Mouse (Mus musculus) right cerebral cortex, postnatal 25 days (tissue): ENCODE data around the gene Ltbp2.

Experiments used
- DNase-seq: peaks from one replicate; pipeline ENCODE4 v3.0.0; 2022

Ltbp2 gene

DNA sequence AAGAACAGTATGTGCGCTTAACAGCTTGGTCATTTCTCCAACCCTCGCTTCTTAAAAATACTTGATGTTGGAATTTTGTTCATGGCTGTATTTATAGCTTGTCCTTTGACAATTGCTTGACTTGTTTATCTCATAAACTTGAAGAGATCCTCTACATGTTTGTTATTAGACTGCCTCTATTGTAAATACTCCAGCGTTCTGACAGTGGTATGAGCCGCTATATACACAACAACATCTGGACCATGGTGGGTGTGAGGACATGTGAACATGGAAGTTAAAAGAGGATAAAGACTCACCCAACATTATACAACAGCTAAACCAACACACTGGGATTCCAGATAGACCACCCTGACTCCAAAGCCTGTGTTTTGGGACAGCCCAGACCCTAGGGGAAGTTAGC, 41.6 kb downstream of the Ltbp2 start:
- no peak for DNase-seq

DNA sequence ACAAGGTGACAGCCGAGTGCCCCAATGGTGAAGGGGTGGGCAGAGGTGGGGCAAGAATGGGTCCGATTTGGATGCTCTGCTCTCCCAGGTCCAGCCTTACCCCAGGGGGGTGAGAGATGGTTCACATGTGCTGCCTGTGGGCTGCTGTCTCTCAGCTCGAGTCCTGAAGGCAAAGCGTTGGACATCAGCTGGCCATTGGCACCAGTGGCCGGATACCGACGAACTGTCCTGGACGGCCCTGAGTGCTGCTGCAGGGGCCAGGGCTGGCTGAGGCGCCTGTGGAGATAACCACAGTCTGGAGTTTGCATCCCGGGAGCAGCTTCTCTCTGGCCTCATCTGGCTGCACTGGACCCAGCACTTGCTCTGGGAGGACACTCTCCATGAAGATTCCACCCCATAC, 44.7 kb downstream of the Ltbp2 start:
- no peak for DNase-seq

- DNase-seq: no peak
Measured at GRCm38 (mm10) chr12:84831141-84831540, 45.2 kb downstream of the Ltbp2 start.

DNA sequence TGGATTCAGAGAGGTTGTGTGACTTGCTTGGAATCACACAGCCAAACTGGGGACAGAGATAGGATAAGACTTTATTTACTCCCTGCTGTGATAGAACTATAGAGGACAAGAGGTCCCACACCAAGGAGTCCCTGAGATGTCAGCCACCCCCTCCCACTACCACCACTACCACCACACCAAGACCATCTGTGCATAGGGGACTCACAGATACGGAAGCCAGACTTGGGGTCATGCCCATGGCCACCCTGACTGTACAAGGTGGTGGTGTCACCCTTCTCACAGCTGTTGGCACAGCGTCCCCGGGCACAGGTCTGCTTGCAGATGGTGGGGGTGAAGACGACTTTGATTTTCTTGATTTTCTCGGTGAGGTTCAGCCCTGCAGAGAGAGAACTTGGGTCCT, 45.9 kb downstream of the Ltbp2 start:
- no peak for DNase-seq

DNA sequence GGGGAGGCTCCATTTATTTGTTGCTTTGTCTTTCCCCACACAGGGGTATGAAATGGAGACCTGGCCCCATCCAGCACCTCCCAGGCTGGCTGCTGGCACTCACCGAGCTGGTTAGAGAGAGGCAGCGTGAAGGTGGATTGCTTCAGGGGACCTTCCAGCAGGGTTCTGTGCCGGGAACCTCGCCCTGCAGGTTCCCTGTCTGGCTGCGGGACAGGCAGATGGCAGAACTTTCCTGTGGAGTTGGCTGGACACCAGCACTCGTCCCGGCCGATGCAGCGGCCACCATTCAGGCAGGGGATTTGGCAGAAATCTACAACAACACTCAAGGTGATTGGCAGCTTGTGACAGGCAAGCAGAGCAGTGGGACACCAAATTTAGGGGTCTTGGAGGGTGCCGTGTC, 46.4 kb downstream of the Ltbp2 start:
- DNase-seq: no peak

- DNase-seq: no peak
Measured at GRCm38 (mm10) chr12:84829109-84829724, 47.1 kb downstream of the Ltbp2 start.

- no peak for DNase-seq
Measured at GRCm38 (mm10) chr12:84827384-84827933, 48.9 kb downstream of the Ltbp2 start.

GRCm38 (mm10) chr12:84824203-84824602, 52.1 kb downstream of the Ltbp2 start:
- no peak for DNase-seq

- no peak for DNase-seq
Measured at GRCm38 (mm10) chr12:84823601-84824000, 52.7 kb downstream of the Ltbp2 start.

DNA sequence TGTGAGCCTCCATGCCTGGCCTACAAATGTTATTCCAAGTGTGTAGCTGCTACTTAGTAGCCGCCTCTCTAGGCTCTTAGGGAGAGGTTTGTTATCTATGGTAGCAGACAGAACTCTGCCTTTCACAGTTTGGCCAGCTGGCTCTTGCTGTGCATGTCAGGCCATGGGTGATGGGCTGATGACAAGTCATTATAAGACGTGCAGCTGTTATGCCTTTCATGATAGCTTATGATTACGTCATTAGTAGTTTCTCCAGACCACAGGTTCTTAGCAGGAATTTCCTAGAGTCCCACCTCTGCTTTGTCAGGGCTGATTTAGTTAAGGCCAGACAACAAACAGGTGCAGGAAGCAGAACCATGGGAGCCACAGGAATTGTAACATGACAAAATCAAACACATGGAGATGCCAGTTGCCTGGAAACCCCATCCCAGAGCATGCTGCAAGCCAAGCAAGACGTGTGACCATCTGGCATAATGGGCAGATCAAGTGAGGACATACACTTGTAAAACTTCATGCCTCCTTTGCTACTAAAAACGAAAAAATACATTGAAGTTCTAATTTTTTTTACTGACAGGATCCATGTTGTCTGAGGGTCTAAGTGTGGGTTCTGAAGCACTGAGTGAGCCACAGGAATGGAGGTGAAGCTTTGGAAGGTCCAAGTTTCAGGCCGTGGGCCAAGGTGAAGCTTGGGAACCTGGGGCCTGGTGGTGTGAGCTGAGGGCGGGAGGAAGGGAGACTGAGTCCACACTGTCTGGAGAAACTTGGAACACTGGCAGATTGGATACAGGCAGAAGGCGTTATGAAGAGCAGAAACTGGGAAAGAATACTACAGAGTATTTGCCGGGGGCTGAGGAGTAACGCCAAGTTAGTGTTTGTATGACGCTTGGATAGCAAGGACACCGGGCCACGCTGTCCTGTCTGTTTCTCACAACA, 56.8 kb downstream of the Ltbp2 start:
- peak; percentile 29 for DNase-seq

- no peak for DNase-seq
Measured at GRCm38 (mm10) chr12:84818496-84818895, 57.8 kb downstream of the Ltbp2 start.

- DNase-seq: no peak
Measured at GRCm38 (mm10) chr12:84814663-84815325, 61.5 kb downstream of the Ltbp2 start.

DNA sequence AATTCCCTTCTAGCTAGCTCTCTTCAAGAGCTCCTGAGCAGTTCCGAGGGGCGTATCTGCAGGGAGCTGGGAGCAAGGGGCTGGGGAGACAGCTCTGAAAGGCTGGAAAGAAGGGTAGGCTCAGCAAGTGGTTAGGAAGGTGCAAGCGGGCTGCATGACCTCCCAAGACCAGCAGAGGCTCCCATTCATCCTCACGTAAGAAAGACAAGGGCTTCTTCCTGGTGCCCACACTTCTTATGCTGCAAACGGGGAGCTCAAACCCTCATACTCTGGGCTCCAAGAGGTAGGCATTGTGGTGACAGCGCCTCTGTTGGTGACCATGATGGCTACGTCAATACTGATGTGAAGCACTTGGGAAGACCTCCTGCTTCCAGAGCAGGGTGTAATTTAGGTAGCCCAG, 62.6 kb downstream of the Ltbp2 start:
- DNase-seq: no peak

GRCm38 (mm10) chr12:84812004-84812403, 64.3 kb downstream of the Ltbp2 start:
- no peak for DNase-seq

DNA sequence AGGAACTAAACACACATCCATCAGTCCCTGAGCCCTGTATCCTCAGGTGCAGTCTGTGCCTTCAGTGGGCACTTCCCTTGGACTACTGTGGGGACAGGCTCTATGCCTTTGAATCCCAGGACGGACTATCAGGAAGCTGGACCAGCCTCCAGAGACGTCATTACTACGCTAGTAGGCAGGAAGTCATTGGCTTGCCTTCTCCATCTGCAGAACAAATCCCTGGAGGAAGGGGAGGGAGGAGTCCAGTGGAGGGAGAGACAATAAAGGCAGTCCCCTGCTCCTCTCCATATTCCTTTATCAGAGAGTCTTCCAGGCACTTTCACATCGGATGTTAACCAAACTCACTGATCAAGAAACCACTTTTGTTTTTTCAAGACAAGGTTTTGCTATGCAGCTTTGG, 64.8 kb downstream of the Ltbp2 start:
- no peak for DNase-seq

- DNase-seq: no peak
Measured at GRCm38 (mm10) chr12:84810810-84811209, 65.5 kb downstream of the Ltbp2 start.

DNA sequence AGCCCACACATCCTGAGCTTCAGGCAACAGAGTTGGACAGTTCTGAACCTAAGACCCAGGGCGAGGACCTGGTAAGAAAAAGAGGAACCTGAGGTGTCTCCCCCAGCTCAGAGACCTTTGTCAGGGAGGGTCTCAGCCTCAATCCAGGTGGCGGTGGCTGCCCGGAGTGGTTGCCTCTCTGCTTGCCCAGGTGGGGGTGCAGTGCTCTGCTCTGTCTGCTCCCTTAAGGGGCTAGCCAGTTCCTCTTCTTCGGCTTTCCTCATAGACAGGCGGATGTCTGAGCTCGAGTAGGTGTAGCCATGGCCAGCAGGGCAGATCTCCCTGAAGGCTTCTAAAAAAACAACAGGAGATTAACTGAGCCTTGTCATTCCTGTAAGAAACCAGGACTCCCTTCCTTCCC, 67.3 kb downstream of the Ltbp2 start:
- DNase-seq: no peak

DNA sequence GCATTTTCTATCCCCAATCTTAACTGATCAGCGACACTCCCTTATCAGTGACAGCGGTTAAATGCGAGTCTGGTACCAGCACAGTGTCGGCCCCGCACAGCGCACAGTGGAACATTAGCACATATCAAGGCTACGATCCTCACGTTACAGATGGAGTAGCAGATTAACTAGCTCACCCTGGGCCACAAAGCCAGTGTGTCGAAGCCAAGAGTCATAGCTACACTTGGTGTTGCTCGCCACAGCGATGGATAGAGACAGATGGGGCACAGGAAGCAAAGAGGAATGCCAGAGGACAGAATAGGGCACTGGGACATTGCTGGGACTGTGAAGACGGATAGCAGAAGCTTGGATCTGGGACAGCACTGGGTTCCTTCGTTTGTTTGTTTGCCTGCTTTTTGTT, 69.0 kb downstream of the Ltbp2 start:
- no peak for DNase-seq

DNA sequence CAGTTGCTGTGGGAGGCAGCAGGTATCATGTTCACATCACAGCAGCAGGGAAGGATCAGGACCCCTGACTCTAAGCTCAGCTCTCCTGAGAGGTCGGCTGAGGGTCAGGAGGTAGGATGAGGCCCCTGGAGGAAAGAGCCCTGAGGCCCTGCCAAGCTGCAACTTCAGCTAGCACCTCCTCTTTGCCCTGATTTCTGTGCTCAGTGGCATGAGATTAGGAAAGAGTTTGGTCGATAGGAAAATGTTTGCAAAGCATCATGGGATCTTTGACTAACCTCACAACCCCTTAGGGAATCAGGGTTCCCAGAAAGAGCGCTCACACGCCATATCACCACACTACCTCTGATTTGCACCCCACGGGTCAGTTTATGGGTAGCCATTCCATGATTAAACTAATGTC, 69.6 kb downstream of the Ltbp2 start:
- no peak for DNase-seq

GRCm38 (mm10) chr12:84806010-84806409, 70.3 kb downstream of the Ltbp2 start:
- DNase-seq: no peak

DNA sequence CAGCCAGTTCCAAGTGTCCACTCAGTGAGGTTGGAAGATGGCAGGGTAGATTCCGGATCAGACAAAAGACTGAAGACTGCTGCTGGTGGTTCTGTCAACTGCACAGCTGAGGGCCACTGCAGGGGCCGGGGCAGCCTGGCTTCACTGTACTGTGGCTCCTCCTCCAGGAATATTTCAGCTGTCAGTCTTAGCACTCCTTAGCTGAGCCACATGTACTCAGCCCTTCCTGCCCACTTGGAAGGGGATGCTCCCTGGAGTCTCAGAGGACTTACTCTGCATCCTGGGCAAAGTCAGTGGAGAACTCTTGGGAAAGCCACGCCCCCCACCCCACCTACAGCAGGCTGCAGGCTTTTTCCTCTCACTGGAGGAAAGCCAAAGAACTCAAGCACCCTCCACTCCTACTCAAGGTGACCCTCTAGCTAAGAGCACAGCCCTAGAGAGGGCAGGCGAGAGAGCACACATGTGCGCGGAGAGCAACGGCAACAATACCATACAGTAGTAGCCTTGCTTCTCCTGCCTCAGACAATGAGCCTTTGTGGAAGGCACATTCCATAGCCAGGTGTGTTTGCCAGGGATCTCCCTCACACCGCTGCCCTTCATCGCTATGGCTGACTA, 71.0 kb downstream of the Ltbp2 start:
- no peak for DNase-seq

DNA sequence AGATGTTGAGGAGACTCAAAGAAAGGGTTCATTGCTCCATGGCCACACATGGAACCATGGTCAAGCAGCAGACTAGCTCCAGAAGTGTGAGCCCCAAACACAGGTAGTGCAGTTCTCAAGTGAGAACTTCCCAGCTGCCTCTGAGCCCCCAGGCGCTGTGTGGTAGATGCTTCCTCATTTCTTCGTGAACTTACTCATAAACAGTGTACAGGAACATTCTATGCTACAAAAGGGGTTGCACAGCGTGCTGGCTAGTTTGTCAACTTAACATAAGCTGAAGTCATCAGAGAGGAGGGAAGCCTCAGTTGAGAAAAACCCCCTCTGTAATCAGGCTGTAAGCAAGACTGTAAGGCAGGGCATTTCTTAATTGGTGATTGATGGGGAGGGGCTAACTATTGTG, 73.7 kb downstream of the Ltbp2 start:
- DNase-seq: no peak

- DNase-seq: no peak
Measured at GRCm38 (mm10) chr12:84801532-84802110, 74.7 kb downstream of the Ltbp2 start.
